Mouse (Mus musculus): Measurements from ENCODE around the gene Shtn1.

DNA sequence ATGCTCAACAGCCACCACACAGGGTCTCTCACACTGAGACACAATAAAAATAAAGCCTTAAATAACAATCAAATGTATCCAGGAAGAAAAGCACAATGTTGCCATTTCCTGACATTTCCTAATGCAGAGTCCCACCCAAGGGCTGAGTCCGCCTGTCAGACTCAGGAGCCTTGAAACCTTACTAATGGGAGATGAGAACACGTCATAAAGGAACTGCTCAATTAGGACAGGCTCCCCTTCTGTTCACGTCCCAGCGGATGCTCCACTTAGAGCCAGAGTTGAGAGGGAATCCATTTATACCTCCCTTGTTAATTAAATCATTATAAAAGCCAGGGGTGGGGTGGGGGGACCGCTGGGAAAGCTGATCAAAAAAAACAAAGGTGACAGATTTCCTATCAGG, 9.8 kb downstream of the Shtn1 start:
- TF ChIP-seq CTCF (IDR thresholded peaks at IDR 0.05; ENCODE audit: extremely low read depth, insufficient read length, insufficient replicate concordance, low read depth, low read length), result no peak
- no peak for TF ChIP-seq POLR2A (IDR thresholded peaks at IDR 0.05; ENCODE audit: low read depth, low read length)

Data from small intestine, adult 2 months (tissue).